Mouse (Mus musculus) embryo, embryonic 10 days (tissue): ENCODE data around the gene Exosc6.
"Not testable (repeated sequence)": the region's sequence is repeated elsewhere in the genome, so short reads cannot be mapped to it uniquely, and the experiment has no call there.

Experiments used
- DNase-seq: peaks from one replicate; pipeline ENCODE4 v3.0.0-alpha.2; 2015; ENCODE audit warnings: low spot score

The Exosc6 gene

GRCm38 (mm10) chr8:111056158-111056663 is at the start of gene Exosc6:
Gene Exosc6, plus strand, starts transcription at chr8:111056339.
- peak; percentile 98 for DNase-seq

- DNase-seq = not testable (repeated sequence)
These were observed 45.7 kb upstream of the Exosc6 start for GRCm38 (mm10) chr8:111010230-111010991.

- not testable (repeated sequence) for DNase-seq
These were observed 29.5 kb upstream of the Exosc6 start for GRCm38 (mm10) chr8:111026609-111027008.

GRCm38 (mm10) chr8:111027391-111027937 is 28.7 kb upstream of the Exosc6 start:
- DNase-seq = peak; percentile 95

- no peak for DNase-seq
These were observed 26.6 kb upstream of the Exosc6 start for GRCm38 (mm10) chr8:111029589-111029988.

- no peak for DNase-seq
These were observed 26.1 kb upstream of the Exosc6 start for GRCm38 (mm10) chr8:111030045-111030444.

- DNase-seq = no peak
These were observed 24.6 kb upstream of the Exosc6 start, which contains the start of gene Ddx19b for GRCm38 (mm10) chr8:111031572-111031971. Gene Ddx19b, minus strand, starts transcription at chr8:111031751.

- no peak for DNase-seq
These were observed 23.2 kb upstream of the Exosc6 start, which contains the start of gene Aars for GRCm38 (mm10) chr8:111032916-111033315. Gene Aars, plus strand, starts transcription at chr8:111033144.

- peak; percentile 100 for DNase-seq
These were observed 22.5 kb upstream of the Exosc6 start for GRCm38 (mm10) chr8:111033482-111034215.

- DNase-seq = peak; percentile 53
These were observed 21.9 kb upstream of the Exosc6 start for GRCm38 (mm10) chr8:111034276-111034675.

- no peak for DNase-seq
These were observed 19.5 kb upstream of the Exosc6 start for GRCm38 (mm10) chr8:111036591-111036990.

- no peak for DNase-seq
These were observed 13.6 kb upstream of the Exosc6 start for GRCm38 (mm10) chr8:111042546-111042945.

GRCm38 (mm10) chr8:111044003-111044734 is 12.0 kb upstream of the Exosc6 start:
- DNase-seq = no peak

GRCm38 (mm10) chr8:111048694-111049093 is 7.4 kb upstream of the Exosc6 start:
- DNase-seq = no peak

- DNase-seq = no peak
These were observed 7.0 kb upstream of the Exosc6 start for GRCm38 (mm10) chr8:111049106-111049505.

- no peak for DNase-seq
These were observed 2.2 kb upstream of the Exosc6 start for GRCm38 (mm10) chr8:111053827-111054518.

GRCm38 (mm10) chr8:111055031-111055634 is 1.0 kb upstream of the Exosc6 start:
- no peak for DNase-seq

GRCm38 (mm10) chr8:111055661-111056060 is 478 bp upstream of the Exosc6 start:
- no peak for DNase-seq

GRCm38 (mm10) chr8:111056691-111057293 is 653 bp downstream of the Exosc6 start:
- DNase-seq = peak; percentile 31

- no peak for DNase-seq
These were observed 2.9 kb downstream of the Exosc6 start for GRCm38 (mm10) chr8:111058946-111059572.
